Mouse (Mus musculus): Measurements from ENCODE around the gene 1700012B09Rik.

Gene 1700012B09Rik

DNA sequence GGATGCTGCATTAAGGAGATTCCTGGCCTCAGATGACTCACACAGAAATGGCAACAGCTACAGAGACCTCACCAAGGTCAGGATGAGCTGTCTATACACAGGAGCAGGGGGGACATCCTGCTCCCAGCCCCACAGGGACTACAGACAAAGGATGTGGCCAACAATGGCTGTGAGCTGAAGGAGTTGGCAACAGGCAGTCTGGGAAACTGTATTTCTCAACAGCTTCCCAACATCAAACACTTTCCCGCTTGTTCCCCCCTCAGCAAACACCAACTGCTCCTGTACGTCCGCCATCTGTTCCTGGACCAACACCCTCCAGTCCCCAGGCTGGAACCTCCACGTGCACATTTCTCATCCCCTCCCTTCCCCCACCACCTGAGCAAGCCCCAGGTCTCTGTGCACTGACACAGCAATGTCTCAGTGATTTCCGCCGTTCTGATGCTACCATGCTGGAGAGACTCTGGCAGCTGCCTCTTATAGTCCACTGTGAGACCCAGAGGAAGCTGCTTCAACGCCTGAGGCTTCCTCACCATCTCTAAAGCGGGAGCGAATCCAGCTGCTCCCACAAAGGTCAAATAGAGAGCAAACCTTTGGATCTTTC is 39.8 kb downstream of the 1700012B09Rik start:
- peak in 1 of 2 experiments; percentile 13 for DNase-seq (ENCODE audit: low spot score in 2 of 2)

DNA sequence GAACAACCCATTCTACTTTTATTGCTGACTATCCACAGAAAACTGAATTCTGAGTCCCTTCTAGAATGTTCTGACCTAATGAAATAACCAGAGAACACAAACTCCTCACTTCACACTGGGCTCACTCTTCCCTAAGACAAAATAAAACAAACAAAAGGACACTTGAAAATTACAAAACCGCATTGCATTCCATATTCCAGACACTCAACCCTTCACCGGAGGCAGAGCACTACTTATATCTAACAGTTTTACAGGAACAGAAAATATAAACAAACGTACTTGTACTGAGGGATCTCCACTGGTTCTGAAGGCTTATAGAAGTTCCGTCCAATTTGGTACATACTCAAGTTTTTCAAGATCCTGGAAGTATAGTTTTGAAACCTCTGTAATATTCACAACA is 42.5 kb downstream of the 1700012B09Rik start:
- DNase-seq (ENCODE audit: low spot score in 2 of 2): no peak

DNA sequence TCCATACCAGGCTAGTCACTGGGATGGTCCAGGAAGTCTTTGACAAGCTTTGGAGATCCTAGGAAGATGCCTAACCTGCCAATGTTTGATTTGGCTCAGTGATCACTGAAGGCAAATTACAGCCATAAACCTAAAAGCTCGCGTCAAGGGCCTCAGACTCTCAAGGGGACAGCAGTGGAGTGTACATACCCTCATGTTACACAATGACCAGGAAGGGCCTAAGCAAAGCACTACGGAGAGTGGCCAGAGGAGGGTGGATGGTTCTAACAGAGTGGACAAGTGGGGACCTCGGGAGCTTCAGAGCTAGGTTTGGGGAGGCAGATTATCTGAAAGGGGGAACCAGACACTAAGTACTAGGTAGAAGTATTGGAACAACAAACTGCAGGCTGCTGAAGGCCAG is 44.2 kb downstream of the 1700012B09Rik start:
- no peak for DNase-seq (ENCODE audit: low spot score in 2 of 2)

DNA sequence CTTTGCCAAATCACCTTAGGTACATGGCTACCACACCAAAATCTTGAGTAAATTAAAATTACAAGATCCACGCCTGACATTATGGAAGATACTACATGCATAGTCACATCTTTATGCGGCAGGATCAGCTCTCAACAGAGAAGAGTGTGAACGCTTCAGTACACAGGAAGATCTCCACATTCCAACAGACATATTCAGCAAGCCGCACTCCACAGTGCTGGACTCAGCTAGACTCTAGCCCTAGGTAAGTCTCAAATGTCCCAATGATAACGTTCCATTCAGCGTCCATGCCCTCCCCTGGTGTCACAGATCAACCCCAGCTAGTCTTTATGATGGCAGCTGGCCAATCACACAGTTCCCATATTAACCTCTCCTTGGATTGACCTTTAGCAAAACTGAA is 44.8 kb downstream of the 1700012B09Rik start:
- DNase-seq (ENCODE audit: low spot score in 2 of 2): no peak

DNA sequence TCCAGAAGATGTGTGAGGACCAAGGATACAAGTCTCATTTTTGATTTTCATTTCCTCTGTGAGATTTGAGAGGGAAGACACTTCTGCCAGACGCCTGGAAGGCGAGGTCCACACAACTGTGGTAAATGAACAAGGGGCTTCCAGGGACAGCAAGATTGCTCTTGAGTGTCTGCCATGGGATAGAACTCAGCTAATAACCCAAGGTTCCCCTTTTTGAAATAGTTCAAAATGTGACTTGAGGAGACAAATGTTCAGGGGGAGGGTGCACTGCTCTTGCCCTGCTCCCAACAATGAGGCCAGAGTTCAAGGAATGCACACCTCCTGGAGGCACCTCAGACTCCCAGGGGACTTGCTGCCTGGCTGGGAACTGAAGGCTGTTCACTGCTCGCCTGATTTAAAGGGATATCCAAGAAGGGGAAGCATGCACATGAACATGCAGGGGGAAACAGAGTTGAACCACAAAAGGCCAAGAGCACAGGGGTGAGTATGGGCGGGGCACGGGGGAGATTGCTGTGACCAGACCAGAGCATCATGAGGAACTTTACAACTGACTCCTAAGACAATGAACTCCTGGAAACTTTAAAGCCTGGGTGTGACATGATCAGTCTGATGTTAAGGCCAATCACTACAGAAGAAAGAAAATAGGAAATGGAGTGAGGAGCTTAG is 45.9 kb downstream of the 1700012B09Rik start:
- no peak for DNase-seq (ENCODE audit: low spot score in 2 of 2)

DNA sequence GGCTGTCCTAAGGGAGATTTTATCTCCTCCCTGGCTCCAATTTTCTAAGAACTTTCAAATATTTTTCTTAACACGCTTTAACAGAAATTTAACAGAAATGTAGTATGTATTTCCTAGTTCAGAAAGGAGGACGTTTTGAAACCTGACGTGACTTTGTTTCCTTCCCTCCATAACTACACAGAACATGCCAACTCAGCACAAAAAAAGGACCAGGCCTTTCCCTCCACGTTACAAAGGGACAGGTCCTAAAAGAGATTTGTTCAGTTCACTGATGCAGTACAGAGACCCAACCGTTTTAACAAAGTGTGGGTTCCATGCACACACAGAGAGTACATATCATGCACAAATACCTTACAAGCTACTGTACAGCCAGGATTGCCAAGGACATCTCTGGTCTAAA is 49.2 kb downstream of the 1700012B09Rik start:
- no peak for DNase-seq (ENCODE audit: low spot score in 2 of 2)

DNA sequence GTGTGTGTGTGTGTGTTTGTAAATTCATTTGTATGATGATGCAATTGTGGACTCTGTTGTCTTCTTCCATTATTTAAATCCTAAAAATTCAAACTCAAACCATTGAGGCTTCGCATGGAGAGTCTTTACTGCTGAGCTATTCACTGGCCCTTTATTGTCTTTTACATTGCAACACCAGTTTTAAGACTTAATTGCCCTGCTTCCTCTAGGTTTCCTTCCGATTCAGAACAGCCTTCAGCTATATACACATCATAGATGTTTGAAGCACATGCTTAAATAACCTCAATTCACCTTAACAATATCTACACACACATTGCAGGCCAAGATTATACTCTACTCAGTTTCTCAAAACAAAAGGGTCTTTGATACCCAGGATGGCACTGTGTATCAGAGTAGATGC is 50.4 kb downstream of the 1700012B09Rik start:
- DNase-seq (ENCODE audit: low spot score in 2 of 2): no peak

DNA sequence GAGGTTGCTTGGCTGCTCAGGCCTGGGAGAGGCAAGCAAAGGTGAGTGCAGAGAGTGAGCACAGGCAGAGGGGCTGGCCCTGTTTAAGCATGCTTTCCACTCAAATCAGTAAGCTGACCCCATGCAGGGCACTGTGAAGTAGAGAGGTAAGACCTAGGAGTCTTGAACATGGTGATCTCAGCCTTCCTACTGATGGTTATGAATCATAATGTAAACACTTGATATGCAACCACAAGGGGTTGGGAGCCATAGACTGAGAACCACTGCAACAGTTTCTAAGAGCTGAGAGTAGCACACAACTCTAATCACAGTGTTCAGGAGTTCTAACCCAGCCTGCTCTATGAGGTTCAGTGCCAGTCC is 52.5 kb downstream of the 1700012B09Rik start:
- DNase-seq (ENCODE audit: low spot score in 2 of 2): no peak

DNA sequence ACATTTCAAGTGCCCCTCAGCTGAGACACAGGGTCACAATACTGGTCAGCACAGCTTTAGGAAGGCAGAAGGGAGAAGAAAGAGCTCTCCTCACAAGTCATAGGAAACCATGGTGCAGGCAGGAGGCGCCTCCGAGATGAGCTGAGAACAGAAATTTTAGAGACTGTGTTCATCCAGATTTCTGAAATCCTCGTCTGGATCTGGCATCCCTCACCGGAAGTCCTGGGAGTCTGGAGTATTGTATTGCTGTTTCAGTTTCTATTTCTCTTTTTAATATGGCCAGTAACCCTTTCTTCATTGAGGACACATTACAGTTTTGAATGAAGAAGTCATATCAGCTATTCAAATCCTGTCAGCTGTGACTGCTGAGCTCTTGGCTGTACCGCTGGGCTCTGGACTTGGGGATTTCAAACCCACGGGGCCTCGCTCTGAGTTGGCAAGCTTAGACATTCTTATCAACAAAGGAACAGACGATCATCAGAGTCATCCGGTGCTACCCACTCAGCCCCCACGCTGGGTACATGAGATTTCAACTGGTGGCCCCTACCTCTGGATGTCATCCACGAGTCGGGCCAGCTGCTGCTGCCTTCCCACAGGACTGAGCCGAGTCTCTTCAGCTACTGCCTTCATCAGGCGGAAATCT is 53.0 kb downstream of the 1700012B09Rik start:
- DNase-seq (ENCODE audit: low spot score in 2 of 2): peak; percentile 33 to 41

DNA sequence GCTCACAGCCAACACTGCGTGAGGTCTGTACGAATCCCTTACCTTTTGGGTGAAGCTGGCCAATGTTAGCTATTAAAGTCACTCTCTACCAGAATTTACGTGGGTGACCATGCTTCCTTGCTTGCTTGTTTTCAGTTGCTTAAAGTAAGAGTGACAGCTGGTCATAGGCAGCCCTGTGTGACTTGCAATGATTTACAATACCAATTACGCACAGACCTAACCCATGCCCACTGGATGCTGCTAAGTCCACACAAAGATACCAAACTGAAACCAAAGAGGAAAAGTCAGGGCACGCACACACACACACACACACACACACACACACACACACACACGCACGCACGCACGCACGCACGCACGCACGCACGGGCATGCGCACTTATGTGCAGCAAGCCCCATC is 55.6 kb downstream of the 1700012B09Rik start:
- no peak for DNase-seq (ENCODE audit: low spot score in 2 of 2)

DNA sequence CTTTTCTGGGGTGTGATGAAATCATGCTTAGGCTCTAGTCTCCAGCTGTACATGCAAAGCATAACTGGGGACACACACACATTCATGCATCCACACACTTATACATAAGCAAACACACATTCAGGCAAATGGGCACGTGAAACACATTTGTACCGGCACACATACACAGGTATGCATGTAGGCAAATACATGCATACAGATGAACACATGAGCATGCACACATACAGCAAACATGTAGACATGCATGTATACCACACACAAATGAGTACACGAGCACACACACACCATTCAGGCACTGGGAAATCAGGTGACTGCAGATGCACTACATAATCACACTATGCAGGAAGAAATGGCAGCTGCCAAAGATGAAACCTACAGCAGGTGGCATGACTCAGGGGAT is 59.9 kb downstream of the 1700012B09Rik start:
- DNase-seq (ENCODE audit: low spot score in 2 of 2): no peak

Measured in heart, adult 9 months (tissue).